Mouse (Mus musculus): ENCODE data around the gene Igsf11. TPM values are rescaled to one million over a fixed set of nuclear protein-coding genes. Genes with fewer than 3 reads are reported as not detected.

The Igsf11 gene
- polyA plus RNA-seq, 1 experiment from 2014 or later = 0.81 TPM

DNA sequence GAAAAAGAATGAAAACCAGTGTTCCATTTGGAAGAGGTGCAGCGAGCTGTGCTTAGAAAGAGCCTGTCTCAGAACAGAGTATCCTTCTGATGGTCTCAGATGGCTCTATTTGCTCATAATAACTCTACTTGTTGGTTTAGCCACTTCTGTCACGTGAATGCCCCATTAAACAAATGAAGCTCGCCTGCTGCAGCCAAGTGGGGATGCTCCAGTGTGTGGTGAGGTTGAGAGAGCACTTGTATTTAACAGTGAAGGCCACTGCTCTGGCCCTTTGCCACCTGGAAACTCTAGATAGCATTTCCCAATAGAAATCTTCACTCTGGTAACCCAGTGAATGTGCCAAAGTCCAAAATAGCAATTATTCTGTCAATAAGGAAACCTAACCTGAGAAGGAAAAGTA, 92.9 kb downstream of the Igsf11 start:
- Histone ChIP-seq H3K27me3 (replicated peaks; ENCODE audit: control insufficient read depth, insufficient read depth, low read length) (no peaks in the 10 kb centered on the region), H3K9me3 (ENCODE audit: control insufficient read depth, low read length) (no peaks in the 10 kb centered on the region), H3K4me1 (ENCODE audit: control insufficient read depth, insufficient read depth, low read length) (peaks cover 4% of the 10 kb centered on the region; the same call in 1 of the 2 replicates), H3K36me3 (ENCODE audit: control insufficient read depth, insufficient read depth, low read length) (no peaks in the 10 kb centered on the region), H3K4me3 (ENCODE audit: low read length) (no peak overlapping the region), H3K27ac (ENCODE audit: low read length) (no peak overlapping the region), H3K9ac (ENCODE audit: low read depth, low read length) (no peak overlapping the region), H3K4me2 (ENCODE audit: low read depth, low read length) (no peak overlapping the region)
- 0 out of 2 replicates have a peak, but pooled peaks have one; percentile 42 for ATAC-seq
- 45% methylated on average over 3 of the region's 3 CpGs for WGBS

DNA sequence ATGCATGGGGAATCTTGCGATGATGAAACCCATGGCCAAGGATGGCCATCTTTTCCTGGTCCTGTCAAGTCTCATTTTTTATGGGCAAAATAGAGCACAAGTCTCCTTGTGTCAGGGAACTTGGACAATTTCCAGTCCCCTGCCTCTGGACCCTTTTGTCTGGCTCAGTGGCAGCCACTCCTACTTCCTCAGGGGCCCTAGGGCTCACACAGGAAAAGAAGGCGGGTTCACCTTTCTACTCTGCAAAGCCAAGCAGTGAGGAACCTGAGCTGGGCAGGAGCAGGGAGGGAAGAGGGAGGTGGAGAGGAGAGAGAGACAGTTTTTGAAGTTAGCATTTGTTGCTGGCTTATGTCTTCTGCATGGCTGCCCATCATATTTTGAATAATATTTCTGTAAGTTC, 93.9 kb downstream of the Igsf11 start:
- Histone ChIP-seq H3K27me3 (replicated peaks; ENCODE audit: control insufficient read depth, insufficient read depth, low read length) (no peaks in the 10 kb centered on the region), H3K4me2 (ENCODE audit: low read depth, low read length) (no peak overlapping the region), H3K4me1 (ENCODE audit: control insufficient read depth, insufficient read depth, low read length) (peaks cover 4% of the 10 kb centered on the region; the same call in 1 of the 2 replicates), H3K9me3 (ENCODE audit: control insufficient read depth, low read length) (no peaks in the 10 kb centered on the region), H3K9ac (ENCODE audit: low read depth, low read length) (no peak overlapping the region), H3K27ac (ENCODE audit: low read length) (no peak overlapping the region), H3K36me3 (ENCODE audit: control insufficient read depth, insufficient read depth, low read length) (no peaks in the 10 kb centered on the region), H3K4me3 (ENCODE audit: low read length) (no peak overlapping the region)
- ATAC-seq = no peak
- 62% methylated on average over 2 of the region's 2 CpGs for whole genome bisulfite sequencing

- Histone ChIP-seq H3K4me3 (ENCODE audit: low read length) (no peak overlapping the region), H3K4me1 (ENCODE audit: control insufficient read depth, insufficient read depth, low read length) (no peaks in the 10 kb centered on the region), H3K36me3 (ENCODE audit: control insufficient read depth, insufficient read depth, low read length) (no peaks in the 10 kb centered on the region), H3K9me3 (ENCODE audit: control insufficient read depth, low read length) (no peaks in the 10 kb centered on the region), H3K27me3 (replicated peaks; ENCODE audit: control insufficient read depth, insufficient read depth, low read length) (no peaks in the 10 kb centered on the region), H3K4me2 (ENCODE audit: low read depth, low read length) (no peak overlapping the region), H3K9ac (ENCODE audit: low read depth, low read length) (no peak overlapping the region), H3K27ac (ENCODE audit: low read length) (no peak overlapping the region)
- 85% methylated on average over 7 of the region's 7 CpGs for WGBS
- no peak for ATAC-seq
These were observed 101.2 kb downstream of the Igsf11 start for GRCm38 (mm10) chr16:38993711-38994110.

DNA sequence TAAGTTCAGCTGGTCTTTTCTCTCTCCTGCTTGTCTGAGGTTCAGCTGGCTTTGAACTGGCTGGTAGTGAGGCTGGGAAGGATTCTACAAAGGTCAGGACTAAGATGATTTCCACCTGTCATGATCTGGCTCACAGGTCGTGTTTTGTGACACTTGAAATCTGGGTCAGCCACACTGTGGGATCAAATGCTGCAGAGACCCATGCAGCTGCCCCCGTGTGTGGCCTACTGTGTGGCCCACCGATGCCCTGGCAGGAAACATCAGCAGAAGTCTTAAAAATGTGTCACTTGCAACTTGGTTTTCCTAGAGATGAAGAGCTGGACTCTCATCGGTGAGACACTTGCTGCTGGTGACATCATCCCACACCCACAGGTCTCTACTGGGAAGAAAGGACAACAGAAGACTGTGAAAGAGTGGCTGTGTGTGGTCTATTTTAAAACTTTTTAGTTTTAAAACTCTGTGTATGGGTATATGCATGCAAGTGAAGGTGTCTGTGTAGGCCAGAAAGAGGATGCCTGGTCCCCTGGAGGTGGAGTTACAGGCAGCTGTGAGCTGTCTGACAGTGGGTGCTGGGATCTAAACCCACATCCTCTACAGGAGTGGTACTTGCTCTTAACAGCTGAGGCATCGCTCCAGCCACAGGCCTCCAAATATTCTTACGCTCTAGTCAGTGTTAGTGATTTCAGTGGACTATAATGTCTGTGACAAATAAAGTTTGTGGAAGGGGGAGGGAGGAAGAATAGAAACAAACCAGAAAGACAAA, 106.2 kb downstream of the Igsf11 start:
- ATAC-seq = no peak
- no peak overlapping the region for H3K9ac ChIP-seq (ENCODE audit: low read depth, low read length)
- no peaks in the 10 kb centered on the region for H3K27me3 ChIP-seq (replicated peaks; ENCODE audit: control insufficient read depth, insufficient read depth, low read length)
- H3K4me1 ChIP-seq (ENCODE audit: control insufficient read depth, insufficient read depth, low read length) = no peaks in the 10 kb centered on the region
- WGBS = 83% methylated on average over 6 of the region's 6 CpGs
- no peaks in the 10 kb centered on the region for H3K9me3 ChIP-seq (ENCODE audit: control insufficient read depth, low read length)
- H3K27ac ChIP-seq (ENCODE audit: low read length) = no peak overlapping the region
- H3K36me3 ChIP-seq (ENCODE audit: control insufficient read depth, insufficient read depth, low read length) = no peaks in the 10 kb centered on the region
- H3K4me3 ChIP-seq (ENCODE audit: low read length) = no peak overlapping the region
- no peak overlapping the region for H3K4me2 ChIP-seq (ENCODE audit: low read depth, low read length)

- no peak overlapping the region for H3K9ac ChIP-seq (ENCODE audit: low read depth, low read length)
- no peaks in the 10 kb centered on the region for H3K36me3 ChIP-seq (ENCODE audit: control insufficient read depth, insufficient read depth, low read length)
- no peak overlapping the region for H3K27ac ChIP-seq (ENCODE audit: low read length)
- H3K4me3 ChIP-seq (ENCODE audit: low read length) = no peak overlapping the region
- H3K27me3 ChIP-seq (replicated peaks; ENCODE audit: control insufficient read depth, insufficient read depth, low read length) = no peaks in the 10 kb centered on the region
- no peak for ATAC-seq
- H3K9me3 ChIP-seq (ENCODE audit: control insufficient read depth, low read length) = no peaks in the 10 kb centered on the region
- H3K4me1 ChIP-seq (ENCODE audit: control insufficient read depth, insufficient read depth, low read length) = no peaks in the 10 kb centered on the region
- no peak overlapping the region for H3K4me2 ChIP-seq (ENCODE audit: low read depth, low read length)
These were observed 106.8 kb downstream of the Igsf11 start for GRCm38 (mm10) chr16:38999298-38999697.

- H3K36me3 ChIP-seq (ENCODE audit: control insufficient read depth, insufficient read depth, low read length) = no peaks in the 10 kb centered on the region
- no peak for ATAC-seq
- H3K9ac ChIP-seq (ENCODE audit: low read depth, low read length) = no peak overlapping the region
- 91% methylated on average over 7 of the region's 7 CpGs for WGBS
- H3K27me3 ChIP-seq (replicated peaks; ENCODE audit: control insufficient read depth, insufficient read depth, low read length) = no peaks in the 10 kb centered on the region
- no peak overlapping the region for H3K4me2 ChIP-seq (ENCODE audit: low read depth, low read length)
- H3K4me1 ChIP-seq (ENCODE audit: control insufficient read depth, insufficient read depth, low read length) = no peaks in the 10 kb centered on the region
- H3K27ac ChIP-seq (ENCODE audit: low read length) = no peak overlapping the region
- H3K4me3 ChIP-seq (ENCODE audit: low read length) = no peak overlapping the region
- H3K9me3 ChIP-seq (ENCODE audit: control insufficient read depth, low read length) = no peaks in the 10 kb centered on the region
These were observed 114.5 kb downstream of the Igsf11 start for GRCm38 (mm10) chr16:39006978-39007377.

GRCm38 (mm10) chr16:39019449-39019848, 127.0 kb downstream of the Igsf11 start:
- H3K9ac ChIP-seq (ENCODE audit: low read depth, low read length) = no peak overlapping the region
- H3K4me1 ChIP-seq (ENCODE audit: control insufficient read depth, insufficient read depth, low read length) = no peaks in the 10 kb centered on the region
- no peak overlapping the region for H3K4me2 ChIP-seq (ENCODE audit: low read depth, low read length)
- ATAC-seq = no peak
- no peaks in the 10 kb centered on the region for H3K27me3 ChIP-seq (replicated peaks; ENCODE audit: control insufficient read depth, insufficient read depth, low read length)
- H3K9me3 ChIP-seq (ENCODE audit: control insufficient read depth, low read length) = no peaks in the 10 kb centered on the region
- WGBS = 50% methylated on average over 2 of the region's 2 CpGs
- H3K4me3 ChIP-seq (ENCODE audit: low read length) = no peak overlapping the region
- H3K36me3 ChIP-seq (ENCODE audit: control insufficient read depth, insufficient read depth, low read length) = no peaks in the 10 kb centered on the region
- H3K27ac ChIP-seq (ENCODE audit: low read length) = no peak overlapping the region

DNA sequence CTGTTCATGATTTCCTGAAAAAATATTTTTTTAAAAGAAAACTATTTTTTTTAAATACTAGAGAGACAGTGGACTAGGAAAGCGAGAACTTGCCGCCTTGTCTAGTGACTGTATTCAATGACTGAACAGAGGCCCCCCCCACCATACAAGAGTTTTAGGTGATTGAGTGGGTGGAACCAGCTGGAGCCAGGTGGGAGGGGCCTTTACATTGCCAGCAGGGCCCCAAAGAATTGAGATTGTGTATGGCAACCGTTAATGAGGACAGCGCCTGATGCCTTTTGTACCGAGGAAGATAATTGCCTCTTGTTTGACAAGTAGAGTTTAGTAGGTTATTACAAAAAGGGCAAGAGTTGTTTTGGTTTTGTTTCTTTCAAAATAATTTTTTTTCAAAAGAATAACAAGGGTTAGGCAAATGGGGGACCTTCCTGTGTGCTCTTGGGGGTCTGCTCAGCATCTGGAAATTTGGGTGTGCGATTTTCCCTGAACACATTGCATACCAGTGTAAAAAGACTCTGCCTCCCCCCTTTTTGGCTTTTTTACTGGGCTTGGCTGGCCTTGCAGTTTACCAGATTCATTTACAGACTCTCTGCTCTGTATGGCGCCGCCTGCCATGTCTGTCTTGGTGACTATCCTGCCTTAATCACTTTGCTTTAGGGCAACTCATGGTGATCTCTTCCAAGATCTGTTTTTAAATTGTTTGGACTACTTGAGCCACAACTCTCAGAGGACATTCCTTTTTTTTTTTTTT, 133.7 kb downstream of the Igsf11 start:
- no peaks in the 10 kb centered on the region for H3K36me3 ChIP-seq (ENCODE audit: control insufficient read depth, insufficient read depth, low read length)
- H3K27ac ChIP-seq (ENCODE audit: low read length) = no peak overlapping the region
- H3K27me3 ChIP-seq (replicated peaks; ENCODE audit: control insufficient read depth, insufficient read depth, low read length) = no peaks in the 10 kb centered on the region
- 73% methylated on average over 8 of the region's 8 CpGs for WGBS
- H3K9me3 ChIP-seq (ENCODE audit: control insufficient read depth, low read length) = no peaks in the 10 kb centered on the region
- H3K9ac ChIP-seq (ENCODE audit: low read depth, low read length) = no peak overlapping the region
- H3K4me1 ChIP-seq (ENCODE audit: control insufficient read depth, insufficient read depth, low read length) = no peaks in the 10 kb centered on the region
- ATAC-seq = no peak
- no peak overlapping the region for H3K4me3 ChIP-seq (ENCODE audit: low read length)
- no peak overlapping the region for H3K4me2 ChIP-seq (ENCODE audit: low read depth, low read length)

DNA sequence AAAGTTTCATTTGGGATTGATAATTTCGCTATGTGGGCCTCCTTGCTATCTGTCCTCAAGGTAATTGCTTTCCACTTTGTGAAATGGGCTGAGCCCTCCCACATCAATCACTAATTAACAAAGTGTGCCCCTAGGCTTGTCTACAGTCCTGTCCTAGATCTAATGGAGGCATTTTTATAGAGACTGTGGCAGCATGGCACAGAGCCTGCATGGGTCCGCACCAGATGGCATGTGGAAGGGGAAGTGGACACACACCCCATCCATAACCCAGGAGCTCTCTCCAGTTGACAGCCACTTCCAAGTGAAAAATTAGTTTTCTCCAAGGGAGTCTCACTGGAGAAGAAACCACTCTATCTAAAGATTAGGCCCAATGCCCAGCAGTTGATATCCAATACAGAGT, 138.9 kb downstream of the Igsf11 start:
- WGBS = 69% methylated on average over 2 of the region's 2 CpGs
- H3K36me3 ChIP-seq (ENCODE audit: control insufficient read depth, insufficient read depth, low read length) = no peaks in the 10 kb centered on the region
- H3K4me2 ChIP-seq (ENCODE audit: low read depth, low read length) = no peak overlapping the region
- no peak for ATAC-seq
- no peak overlapping the region for H3K27ac ChIP-seq (ENCODE audit: low read length)
- H3K4me3 ChIP-seq (ENCODE audit: low read length) = no peak overlapping the region
- no peak overlapping the region for H3K9ac ChIP-seq (ENCODE audit: low read depth, low read length)
- H3K27me3 ChIP-seq (replicated peaks; ENCODE audit: control insufficient read depth, insufficient read depth, low read length) = no peaks in the 10 kb centered on the region
- H3K4me1 ChIP-seq (ENCODE audit: control insufficient read depth, insufficient read depth, low read length) = no peaks in the 10 kb centered on the region
- H3K9me3 ChIP-seq (ENCODE audit: control insufficient read depth, low read length) = no peaks in the 10 kb centered on the region

All from intestine, embryonic 16.5 days (tissue).